In the genomic region with DNA sequence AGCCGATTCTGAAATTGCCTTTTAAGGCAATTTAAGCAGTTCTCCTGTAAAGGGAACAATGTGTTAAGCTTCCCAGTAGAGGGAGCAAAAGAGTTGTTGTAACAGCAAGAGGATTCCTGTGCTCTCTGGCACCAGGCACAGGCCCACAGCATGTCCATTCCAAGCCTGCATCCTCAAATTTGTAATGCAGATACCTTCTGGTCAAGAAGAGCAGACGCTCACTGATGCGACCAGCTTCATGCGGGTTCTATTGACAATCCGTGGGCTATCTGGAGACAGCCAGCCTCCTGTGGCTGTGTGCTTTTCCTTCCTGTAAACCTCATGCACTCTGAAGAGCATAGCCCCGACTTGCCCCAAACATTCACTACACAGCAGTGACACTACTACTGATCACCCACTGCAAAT, we compare ENCODE assay signal across 10 mouse cellular contexts. TPM values are rescaled to one million over a fixed set of nuclear protein-coding genes. Genes with fewer than 3 reads are reported as not detected.
DNase-seq lines count a peak whose midpoint lies in the region; ATAC-seq and TF ChIP-seq lines count a peak whose summit lies in the region.
"Had no signal": no experiment of that assay in that cellular context is flagged by ENCODE, and none has a peak within 500 bp of the region (broad histone marks: within the 10 kb centered on the region; RNA-seq: fewer than 3 reads in every experiment).

No protein-coding gene starts in this region.

- peak; percentile 88 for TF ChIP-seq RAD21 in CH12.LX (IDR thresholded peaks at IDR 0.05; ENCODE audit: low read depth, low read length)

- no peak for DNase-seq in heart, adult 2 months
- peak; percentile 73 for DNase-seq in CH12.LX (ENCODE audit: extremely low read depth)
- DNase-seq in cerebellum, postnatal 10 days: peak; percentile 77 to 82
- DNase-seq in hindbrain, embryonic 14.5 days (ENCODE audit: low spot score): peak; percentile 77
- DNase-seq in left cerebral cortex, adult 11 months (ENCODE audit: low spot score): peak; percentile 30
- peak; percentile 77 for DNase-seq in splenic B cell, adult 2 months (ENCODE audit: low read depth, low spot score)

- peak; percentile 67 for TF ChIP-seq CTCF in heart, adult 2 months (IDR thresholded peaks at IDR 0.05)
- peak; percentile 62 to 94; a peak in 3 of 4 replicates for TF ChIP-seq CTCF in CH12.LX (conservative IDR thresholded peaks at IDR 0.05 in 1 of 2, IDR thresholded peaks at IDR 0.05 in 1 of 2; ENCODE audit: low read depth in 2 of 2, low read length in 2 of 2)

- no peak overlapping the region for H3K4me3 ChIP-seq in heart, adult 2 months
- H3K4me3 ChIP-seq in heart, embryonic 12.5 days: no peak overlapping the region
- H3K4me3 ChIP-seq in CH12.LX (replicated peaks in 1 of 3; ENCODE audit: low read depth in 2 of 3, low read length in 2 of 3, poor library complexity in 1 of 3): no peak overlapping the region
- H3K4me3 ChIP-seq in hindbrain, embryonic 14.5 days (replicated peaks; ENCODE audit: low read length): no peak overlapping the region

- 14% methylated on average over 6 of the region's 6 CpGs for WGBS in heart, adult 2 months
- WGBS in heart, embryonic 12.5 days: 24% methylated on average over 6 of the region's 6 CpGs
- 24% methylated on average over 6 of the region's 6 CpGs for WGBS in hindbrain, embryonic 14.5 days

- TF ChIP-seq POLR2A in heart, adult 2 months (IDR thresholded peaks at IDR 0.05; ENCODE audit: insufficient read depth, low read depth, low read length): no peak
- TF ChIP-seq POLR2A in CH12.LX (IDR thresholded peaks at IDR 0.05; ENCODE audit: low read depth, low read length): no peak

- H3K36me3 ChIP-seq in heart, adult 2 months (ENCODE audit: control insufficient read depth, insufficient read depth, low read length): no peaks in the 10 kb centered on the region
- no peaks in the 10 kb centered on the region for H3K36me3 ChIP-seq in heart, embryonic 12.5 days
- no peaks in the 10 kb centered on the region for H3K36me3 ChIP-seq in CH12.LX (replicated peaks in 1 of 2; ENCODE audit: control insufficient read depth in 1 of 2, insufficient read depth in 1 of 2, low read length in 1 of 2)
- no peaks in the 10 kb centered on the region for H3K36me3 ChIP-seq in hindbrain, embryonic 14.5 days (replicated peaks; ENCODE audit: control insufficient read depth, insufficient read depth)
- no peaks in the 10 kb centered on the region for H3K36me3 ChIP-seq in splenic B cell, adult 2 months (ENCODE audit: control insufficient read depth, insufficient read depth, low read length, poor library complexity, severe bottlenecking)

- no peaks in the 10 kb centered on the region for H3K9me3 ChIP-seq in heart, embryonic 12.5 days (replicated peaks)
- no peaks in the 10 kb centered on the region for H3K9me3 ChIP-seq in CH12.LX (replicated peaks; ENCODE audit: low read length)
- H3K9me3 ChIP-seq in hindbrain, embryonic 14.5 days (ENCODE audit: control insufficient read depth, low read length): no peaks in the 10 kb centered on the region

- no peak for TF ChIP-seq EP300 in heart, adult 2 months (IDR thresholded peaks at IDR 0.05; ENCODE audit: insufficient read depth, low read depth, low read length)
- TF ChIP-seq EP300 in CH12.LX (IDR thresholded peaks at IDR 0.05; ENCODE audit: low read length): no peak

- intact Hi-C loops in heart, adult 2 months (cut with DNase I): loop anchor here (5.0 kb wide), 1 partner anchor 156 kb away; no protein-coding TSS in a partner anchor

- no peak overlapping the region for H3K27ac ChIP-seq in heart, adult 2 months
- H3K27ac ChIP-seq in heart, embryonic 12.5 days (ENCODE audit: poor library complexity, severe bottlenecking): no peak overlapping the region
- no peak overlapping the region for H3K27ac ChIP-seq in CH12.LX (ENCODE audit: insufficient read depth, low read depth)
- no peak overlapping the region for H3K27ac ChIP-seq in hindbrain, embryonic 14.5 days

- H3K79me2 ChIP-seq in heart, adult 2 months (replicated peaks; ENCODE audit: control insufficient read depth, insufficient read depth, low read length): no peaks in the 10 kb centered on the region
- H3K79me2 ChIP-seq in CH12.LX (replicated peaks; ENCODE audit: control insufficient read depth, extremely low read depth, insufficient read depth, poor library complexity, severe bottlenecking): no peaks in the 10 kb centered on the region

- H3K27me3 ChIP-seq in heart, adult 2 months (ENCODE audit: control insufficient read depth, insufficient read depth, low read length): no peaks in the 10 kb centered on the region
- H3K27me3 ChIP-seq in heart, embryonic 12.5 days (replicated peaks): no peaks in the 10 kb centered on the region
- no peaks in the 10 kb centered on the region for H3K27me3 ChIP-seq in CH12.LX (replicated peaks)
- H3K27me3 ChIP-seq in hindbrain, embryonic 14.5 days (ENCODE audit: control insufficient read depth, insufficient read depth, low read length): no peaks in the 10 kb centered on the region
- H3K27me3 ChIP-seq in splenic B cell, adult 2 months (ENCODE audit: control insufficient read depth, insufficient read depth, low read length, poor library complexity, severe bottlenecking): no peaks in the 10 kb centered on the region

- H3K9ac ChIP-seq in heart, adult 2 months (ENCODE audit: low read depth, low read length): no peak overlapping the region
- H3K9ac ChIP-seq in heart, embryonic 12.5 days: no peak overlapping the region
- no peak overlapping the region for H3K9ac ChIP-seq in CH12.LX (ENCODE audit: insufficient read depth, low read depth)
- H3K9ac ChIP-seq in hindbrain, embryonic 14.5 days: no peak overlapping the region

- dilution Hi-C loops in CH12.LX (cut with MboI; ENCODE audit: extremely low pct_ligation_motif_present, extremely low pct_unique_long_range_greater_than_20kb, low sequenced_read_pairs): no loop called here

- no peak overlapping the region for H3K4me2 ChIP-seq in heart, embryonic 12.5 days
- H3K4me2 ChIP-seq in CH12.LX (ENCODE audit: insufficient read depth, low read depth, poor library complexity, severe bottlenecking): no peak overlapping the region
- H3K4me2 ChIP-seq in hindbrain, embryonic 14.5 days (replicated peaks): no peak overlapping the region

- in situ Hi-C loops in CH12.LX (cut with MboI; ENCODE audit: low pct_ligation_motif_present, low pct_unique_long_range_greater_than_20kb, low sequenced_read_pairs): loop anchor here (10.0 to 25.0 kb wide), 3 partner anchors 83 to 574 kb away; partner anchors contain the start of genes Oosp1, Oosp3 and Osbp

- no peak for ATAC-seq in heart, embryonic 12.5 days (ENCODE audit: insufficient number of reproducible peaks, low FRiP score)
- peak; percentile 77; the same call in 1 of the 2 replicates for ATAC-seq in hindbrain, embryonic 14.5 days (ENCODE audit: low FRiP score)
- ATAC-seq in megakaryocyte, adult 5-6 weeks (ENCODE audit: poor library complexity, severe bottlenecking): peak; percentile 75

- no peaks in the 10 kb centered on the region for H3K4me1 ChIP-seq in heart, adult 2 months (ENCODE audit: control insufficient read depth, insufficient read depth, low read length)
- no peaks in the 10 kb centered on the region for H3K4me1 ChIP-seq in heart, embryonic 12.5 days (replicated peaks)
- peaks cover 0 to 17% of the 10 kb centered on the region in 2 experiments; a peak in 2 of 4 replicates for H3K4me1 ChIP-seq in CH12.LX (ENCODE audit: control insufficient read depth in 1 of 2, insufficient read depth in 2 of 2)
- no peaks in the 10 kb centered on the region for H3K4me1 ChIP-seq in hindbrain, embryonic 14.5 days (replicated peaks; ENCODE audit: control insufficient read depth, insufficient read depth, low read length)

TF ChIP-seq in CH12.LX, 34 proteins besides CTCF, POLR2A, EP300 and RAD21 (continues in another document):
- TF ChIP-seq MEF2A (IDR thresholded peaks at IDR 0.05; ENCODE audit: borderline replicate concordance, low read depth, low read length) (no peak), ZMIZ1 (IDR thresholded peaks at IDR 0.05; ENCODE audit: low read depth, low read length) (no peak), CHD2 (IDR thresholded peaks at IDR 0.05; ENCODE audit: low read length) (no peak)

RNA-seq across cellular contexts. Expression of gene Ms4a6d, which starts 6.9 kb away (rescaled TPM):
- 1 to 10 TPM; 3.6 to 3.9 TPM for total RNA-seq in heart, adult 2 months (2021)
- polyA plus RNA-seq in heart, adult 2 months (2012; rRNA removed): 1.8 and 2.7 TPM in 2 replicates
- 0.77 and 1.1 TPM in 2 replicates for polyA plus RNA-seq in heart, embryonic 12.5 days (2016; fragmentation: Nextera tagmentation; extraction: Ambion mirVana)
- total RNA-seq in CH12.LX (2012; rRNA removed) (2.3 and 2.7 TPM in 2 replicates), CH12.LX (2014; rRNA removed) (3.3 and 5.4 TPM in 2 replicates)
- polyA plus RNA-seq in CH12.LX (2012; ENCODE audit: insufficient read length, low read depth): 2.7 and 2.8 TPM in 2 replicates
- 3.4 and 3.6 TPM in 2 replicates for polyA plus RNA-seq in hindbrain, embryonic 14.5 days (2014; fragmentation: Nextera tagmentation; extraction: Ambion mirVana)
- 62.8 and 76.5 TPM in 2 replicates for total RNA-seq in megakaryocyte, adult 5-6 weeks (2015)
- 42.6 and 51.4 TPM in 2 replicates for total RNA-seq in megakaryocyte, adult 5-6 weeks (2017)

RNA-seq across cellular contexts. Expression of gene Ms4a2, which starts 12.0 kb away (rescaled TPM):
- under 1 TPM in 1 of 2 experiments, not detected in 1; 0.16 TPM for total RNA-seq in heart, adult 2 months (2021)
- 0.12 and 0.18 TPM in 2 replicates for polyA plus RNA-seq in heart, adult 2 months (2012; rRNA removed)
- not detected in 2 replicates for polyA plus RNA-seq in heart, embryonic 12.5 days (2016; fragmentation: Nextera tagmentation; extraction: Ambion mirVana)
- total RNA-seq in CH12.LX (2012; rRNA removed) (0.21 TPM in 2 replicates), CH12.LX (2014; rRNA removed) (0.39 and 0.73 TPM in 2 replicates)
- 0.18 and 0.53 TPM in 2 replicates for polyA plus RNA-seq in CH12.LX (2012; ENCODE audit: insufficient read length, low read depth)
- polyA plus RNA-seq in hindbrain, embryonic 14.5 days (2014; fragmentation: Nextera tagmentation; extraction: Ambion mirVana): 0.16 TPM in 1 of 2 replicates, not detected in the other
- total RNA-seq in megakaryocyte, adult 5-6 weeks (2015): 47.4 and 50.5 TPM in 2 replicates
- total RNA-seq in megakaryocyte, adult 5-6 weeks (2017): 79.4 and 80.1 TPM in 2 replicates
- total RNA-seq: adrenal gland, postnatal 36 days; layer of hippocampus, adult 8-10 months had no signal

RNA-seq across cellular contexts. Expression of gene Ms4a3, which starts 29.1 kb away (rescaled TPM):
- not detected for total RNA-seq in heart, adult 2 months (2021)
- polyA plus RNA-seq in heart, adult 2 months (2012; rRNA removed): not detected in 2 replicates
- 0.18 TPM in 1 of 2 replicates, not detected in the other for polyA plus RNA-seq in heart, embryonic 12.5 days (2016; fragmentation: Nextera tagmentation; extraction: Ambion mirVana)
- total RNA-seq in CH12.LX (2012; rRNA removed): 0.34 and 0.59 TPM in 2 replicates
- 0.63 and 0.70 TPM in 2 replicates for total RNA-seq in CH12.LX (2014; rRNA removed)
- 0.51 and 0.91 TPM in 2 replicates for polyA plus RNA-seq in CH12.LX (2012; ENCODE audit: insufficient read length, low read depth)
- not detected in 2 replicates for polyA plus RNA-seq in hindbrain, embryonic 14.5 days (2014; fragmentation: Nextera tagmentation; extraction: Ambion mirVana)
- 42.5 and 48.3 TPM in 2 replicates for total RNA-seq in megakaryocyte, adult 5-6 weeks (2015)
- total RNA-seq in megakaryocyte, adult 5-6 weeks (2017): 29.5 and 38.1 TPM in 2 replicates
- total RNA-seq: adrenal gland, postnatal 36 days had no signal

RNA-seq across cellular contexts. Expression of gene Oosp2, which starts 48.8 kb away (rescaled TPM):
- not detected for total RNA-seq in heart, adult 2 months (2021)
- polyA plus RNA-seq in heart, adult 2 months (2012; rRNA removed): not detected in 2 replicates
- polyA plus RNA-seq in heart, embryonic 12.5 days (2016; fragmentation: Nextera tagmentation; extraction: Ambion mirVana): not detected in 2 replicates
- total RNA-seq in CH12.LX (2012; rRNA removed) (2.6 and 2.7 TPM in 2 replicates), CH12.LX (2014; rRNA removed) (8.1 and 14.1 TPM in 2 replicates)
- polyA plus RNA-seq in CH12.LX (2012; ENCODE audit: insufficient read length, low read depth): 5.1 and 5.2 TPM in 2 replicates
- not detected in 2 replicates for polyA plus RNA-seq in hindbrain, embryonic 14.5 days (2014; fragmentation: Nextera tagmentation; extraction: Ambion mirVana)
- total RNA-seq in megakaryocyte, adult 5-6 weeks (2015): 0.51 TPM in 1 of 2 replicates, not detected in the other
- total RNA-seq in megakaryocyte, adult 5-6 weeks (2017): not detected in 2 replicates
- total RNA-seq: layer of hippocampus, adult 8-10 months had no signal

Comparison
In these comparisons a context has a peak if more than half of its experiments do, and no peak if none do; other contexts are left out.
1. DNase-seq: peak in CH12.LX (single experiment), cerebellum, postnatal 10 days (2 of 2), hindbrain, embryonic 14.5 days (single experiment), left cerebral cortex, adult 11 months (single experiment) and splenic B cell, adult 2 months (single experiment); none in heart, adult 2 months (0 of 2).